In genomic region chr4:150457353-150457752, GRCm38 (mm10) we compare ENCODE assay signal across 12 mouse cellular contexts.
DNase-seq lines count a peak whose midpoint lies in the region; ATAC-seq and TF ChIP-seq lines count a peak whose summit lies in the region.
"Had no signal": no experiment of that assay in that cellular context is flagged by ENCODE, and none has a peak within 500 bp of the region (broad histone marks: within the 10 kb centered on the region; RNA-seq: fewer than 3 reads in every experiment).

No protein-coding gene starts in this region.

- no peak for TF ChIP-seq CTCF in forebrain, postnatal 0 days (IDR thresholded peaks at IDR 0.05; ENCODE audit: low read depth)
- no peak for TF ChIP-seq CTCF in heart, postnatal 0 days (IDR thresholded peaks at IDR 0.05; ENCODE audit: low read depth)

- H3K9ac ChIP-seq in forebrain, embryonic 12.5 days: no peak overlapping the region
- H3K9ac ChIP-seq in forebrain, postnatal 0 days: no peak overlapping the region
- no peak overlapping the region for H3K9ac ChIP-seq in heart, postnatal 0 days (replicated peaks; ENCODE audit: low read depth, low read length)
- no peak overlapping the region for H3K9ac ChIP-seq in midbrain, embryonic 16.5 days (ENCODE audit: low read depth, low read length)

- ATAC-seq in forebrain, embryonic 12.5 days (ENCODE audit: low FRiP score): no peak
- no peak for ATAC-seq in forebrain, postnatal 0 days
- no peak for ATAC-seq in heart, postnatal 0 days (ENCODE audit: insufficient read depth, low read depth)
- no peak for ATAC-seq in megakaryocyte, adult 5-6 weeks (ENCODE audit: poor library complexity, severe bottlenecking)
- no peak for ATAC-seq in midbrain, embryonic 16.5 days
- ATAC-seq: Patski had no signal

- 0 out of 2 replicates have a peak overlapping the region, but pooled peaks have one; percentile 36 for H3K27ac ChIP-seq in forebrain, embryonic 12.5 days
- no peak overlapping the region for H3K27ac ChIP-seq in forebrain, postnatal 0 days (ENCODE audit: low read depth, low read length)
- peak overlapping the region; percentile 31; the same call in 1 of the 2 replicates for H3K27ac ChIP-seq in heart, postnatal 0 days (ENCODE audit: low read depth)
- H3K27ac ChIP-seq in midbrain, embryonic 16.5 days (ENCODE audit: low read length): peak overlapping the region; percentile 23; the same call in 1 of the 2 replicates

- DNase-seq in forebrain, postnatal 0 days: no peak
- DNase-seq in heart, postnatal 0 days (ENCODE audit: low spot score): no peak
- DNase-seq in heart, postnatal 36 days: no peak
- no peak for DNase-seq in adrenal gland, adult 2 months
- DNase-seq: cerebellum, adult 9-11 months; gastrocnemius, postnatal 36 days; lung, adult 2 months had no signal

- no peak overlapping the region for H3K4me2 ChIP-seq in forebrain, embryonic 12.5 days
- H3K4me2 ChIP-seq in forebrain, postnatal 0 days (ENCODE audit: low read depth): no peak overlapping the region
- no peak overlapping the region for H3K4me2 ChIP-seq in heart, postnatal 0 days (ENCODE audit: low read depth, low read length)
- H3K4me2 ChIP-seq in midbrain, embryonic 16.5 days (ENCODE audit: low read length): no peak overlapping the region

- intact Hi-C loops in heart, postnatal 36 days (cut with DNase I): no loop called here

- no peaks in the 10 kb centered on the region for H3K9me3 ChIP-seq in forebrain, embryonic 12.5 days
- no peaks in the 10 kb centered on the region for H3K9me3 ChIP-seq in forebrain, postnatal 0 days (ENCODE audit: low read length)
- no peaks in the 10 kb centered on the region for H3K9me3 ChIP-seq in heart, postnatal 0 days (replicated peaks; ENCODE audit: control insufficient read depth, low read length)
- no peaks in the 10 kb centered on the region for H3K9me3 ChIP-seq in megakaryocyte, embryonic 14.5 days
- H3K9me3 ChIP-seq in midbrain, embryonic 16.5 days (replicated peaks; ENCODE audit: control insufficient read depth, low read length, poor library complexity, severe bottlenecking): no peaks in the 10 kb centered on the region

- no peaks in the 10 kb centered on the region for H3K36me3 ChIP-seq in forebrain, embryonic 12.5 days (replicated peaks)
- H3K36me3 ChIP-seq in forebrain, postnatal 0 days (ENCODE audit: insufficient read depth): no peaks in the 10 kb centered on the region
- H3K36me3 ChIP-seq in heart, postnatal 0 days (replicated peaks; ENCODE audit: control insufficient read depth, insufficient read depth, low read length): no peaks in the 10 kb centered on the region
- H3K36me3 ChIP-seq in megakaryocyte, embryonic 14.5 days (replicated peaks; ENCODE audit: low read length): peaks cover 44% of the 10 kb centered on the region
- H3K36me3 ChIP-seq in midbrain, embryonic 16.5 days (ENCODE audit: control insufficient read depth, insufficient read depth, low read length): no peaks in the 10 kb centered on the region

- H3K4me1 ChIP-seq in forebrain, embryonic 12.5 days: peaks cover 67% of the 10 kb centered on the region
- H3K4me1 ChIP-seq in forebrain, postnatal 0 days (ENCODE audit: insufficient read depth): peaks cover 1% of the 10 kb centered on the region
- H3K4me1 ChIP-seq in heart, postnatal 0 days (ENCODE audit: control insufficient read depth, insufficient read depth): peaks cover 51% of the 10 kb centered on the region
- H3K4me1 ChIP-seq in megakaryocyte, embryonic 14.5 days: peaks cover 99% of the 10 kb centered on the region
- H3K4me1 ChIP-seq in midbrain, embryonic 16.5 days (ENCODE audit: control insufficient read depth, insufficient read depth, low read length): peaks cover 38% of the 10 kb centered on the region

- no peak overlapping the region for H3K4me3 ChIP-seq in forebrain, embryonic 12.5 days (replicated peaks)
- no peak overlapping the region for H3K4me3 ChIP-seq in forebrain, postnatal 0 days (ENCODE audit: low read depth, low read length)
- H3K4me3 ChIP-seq in heart, postnatal 0 days (ENCODE audit: low read depth, low read length): no peak overlapping the region
- H3K4me3 ChIP-seq in megakaryocyte, embryonic 14.5 days (replicated peaks): peak overlapping the region; percentile 60
- no peak overlapping the region for H3K4me3 ChIP-seq in midbrain, embryonic 16.5 days (ENCODE audit: low read depth, low read length)

- no peak for TF ChIP-seq EP300 in heart, postnatal 0 days (IDR thresholded peaks at IDR 0.05; ENCODE audit: low read depth)

- WGBS in forebrain, embryonic 12.5 days: 58% methylated on average over 4 of the region's 4 CpGs
- 64% methylated on average over 4 of the region's 4 CpGs for WGBS in forebrain, postnatal 0 days
- 49% methylated on average over 4 of the region's 4 CpGs for WGBS in heart, postnatal 0 days
- 43% methylated on average over 4 of the region's 4 CpGs for WGBS in midbrain, embryonic 16.5 days

- no peaks in the 10 kb centered on the region for H3K27me3 ChIP-seq in forebrain, embryonic 12.5 days
- no peaks in the 10 kb centered on the region for H3K27me3 ChIP-seq in forebrain, postnatal 0 days (ENCODE audit: insufficient read depth, low read length)
- no peaks in the 10 kb centered on the region for H3K27me3 ChIP-seq in heart, postnatal 0 days (ENCODE audit: control insufficient read depth, insufficient read depth, low read length)
- H3K27me3 ChIP-seq in megakaryocyte, embryonic 14.5 days (replicated peaks): no peaks in the 10 kb centered on the region
- no peaks in the 10 kb centered on the region for H3K27me3 ChIP-seq in midbrain, embryonic 16.5 days (ENCODE audit: control insufficient read depth, insufficient read depth, low read depth, low read length)
- H3K27me3 ChIP-seq: Patski had no signal
